Mouse (Mus musculus) hindbrain, embryonic 13.5 days (tissue): ENCODE data around the gene Twist2. TPM values are rescaled to one million over a fixed set of nuclear protein-coding genes. Genes with fewer than 3 reads are reported as not detected.
A peak's percentile ranks its signal among the peaks of the same experiment; 100 is the strongest.

Experiments used
- ATAC-seq: fragments of 200-750 bp; cut with Nextera tagmentation; 2 replicates; pipeline ENCODE4 v1.8.0; 2017; ENCODE audit warnings: moderate TSS enrichment; ENCODE audit not compliant: low FRiP score
- H3K27ac ChIP-seq: fragments of 300-500 bp; sonication (generic); 2 replicates; pipeline ENCODE4 v1.5.1; 2015; ENCODE audit warnings: inconsistent platforms, mild to moderate bottlenecking, moderate library complexity
- H3K27me3 ChIP-seq: fragments of 300-500 bp; sonication (generic); 2 replicates; pipeline ENCODE4 v1.6.1; 2015; ENCODE audit warnings: mild to moderate bottlenecking, inconsistent platforms
- H3K36me3 ChIP-seq: fragments of 300-500 bp; sonication (generic); 2 replicates; pipeline ENCODE4 v1.6.1; 2015; ENCODE audit warnings: mild to moderate bottlenecking, inconsistent platforms
- H3K4me1 ChIP-seq: fragments of 300-500 bp; sonication (generic); replicated peaks from 2 replicates; pipeline ENCODE4 v1.6.1; 2015; ENCODE audit warnings: inconsistent platforms
- H3K4me2 ChIP-seq: fragments of 300-500 bp; sonication (generic); 2 replicates; pipeline ENCODE4 v1.6.1; 2015; ENCODE audit warnings: inconsistent platforms, mild to moderate bottlenecking, moderate library complexity
- H3K4me3 ChIP-seq: fragments of 300-500 bp; sonication (generic); 2 replicates; pipeline ENCODE4 v1.5.1; 2015; ENCODE audit warnings: mild to moderate bottlenecking, inconsistent platforms
- H3K9ac ChIP-seq: fragments of 300-500 bp; sonication (generic); 2 replicates; pipeline ENCODE4 v1.6.1; 2015; ENCODE audit warnings: mild to moderate bottlenecking, inconsistent platforms
- H3K9me3 ChIP-seq: fragments of 300-500 bp; sonication (generic); 2 replicates; pipeline ENCODE4 v1.6.1; 2016; ENCODE audit warnings: inconsistent platforms
- WGBS: fragments of 180-500 bp; shearing (Covaris S2); methylation state at CpG from one replicate; pipeline ENCODE4 v1.1.7; 2015; 5-methylcytosine and 5-hydroxymethylcytosine counted together
- polyA plus RNA-seq: library from polyadenylated mRNA; unstranded; fragments of >200 nt; fragmentation: Nextera tagmentation; extraction: Ambion mirVana; gene quantifications from 2 replicates; pipeline ENCODE4 v1.2.1, GENCODE M21; 2015

Gene Twist2
- polyA plus RNA-seq, 1 experiment from 2014 or later, result 0.87 TPM

GRCm38 (mm10) chr1:91823530-91823929 lies 22.3 kb downstream of the Twist2 start:
- no peak for ATAC-seq
- no peaks in the 10 kb centered on the region for H3K9me3 ChIP-seq
- H3K36me3 ChIP-seq, result no peaks in the 10 kb centered on the region
- H3K4me3 ChIP-seq, result no peak overlapping the region
- H3K27me3 ChIP-seq, result 0 out of 2 replicates have a peak, but pooled peaks cover 2% of the 10 kb centered on the region
- H3K27ac ChIP-seq, result no peak overlapping the region
- peaks cover 5% of the 10 kb centered on the region for H3K4me1 ChIP-seq
- H3K9ac ChIP-seq, result no peak overlapping the region
- WGBS, result 74% methylated on average over 3 of the region's 3 CpGs
- no peak overlapping the region for H3K4me2 ChIP-seq

- 92% methylated on average over 7 of the region's 7 CpGs for WGBS
- Histone ChIP-seq H3K27me3 (0 out of 2 replicates have a peak, but pooled peaks cover 2% of the 10 kb centered on the region), H3K27ac (no peak overlapping the region), H3K4me1 (peaks cover 5% of the 10 kb centered on the region), H3K9ac (no peak overlapping the region), H3K4me3 (no peak overlapping the region), H3K9me3 (no peaks in the 10 kb centered on the region), H3K36me3 (no peaks in the 10 kb centered on the region), H3K4me2 (no peak overlapping the region)
- no peak for ATAC-seq
These were observed 22.7 kb downstream of the Twist2 start for GRCm38 (mm10) chr1:91823951-91824350.

GRCm38 (mm10) chr1:91825261-91825660 lies 24.0 kb downstream of the Twist2 start:
- Histone ChIP-seq H3K4me2 (no peak overlapping the region), H3K4me1 (peaks cover 5% of the 10 kb centered on the region), H3K27ac (no peak overlapping the region), H3K9me3 (no peaks in the 10 kb centered on the region), H3K27me3 (0 out of 2 replicates have a peak, but pooled peaks cover 2% of the 10 kb centered on the region), H3K4me3 (no peak overlapping the region), H3K9ac (no peak overlapping the region), H3K36me3 (no peaks in the 10 kb centered on the region)
- WGBS, result 57% methylated on average over 4 of the region's 4 CpGs
- no peak for ATAC-seq

- Histone ChIP-seq H3K36me3 (no peaks in the 10 kb centered on the region), H3K4me1 (no peaks in the 10 kb centered on the region), H3K9me3 (no peaks in the 10 kb centered on the region), H3K9ac (no peak overlapping the region), H3K27ac (no peak overlapping the region), H3K4me3 (no peak overlapping the region), H3K4me2 (no peak overlapping the region), H3K27me3 (0 out of 2 replicates have a peak, but pooled peaks cover under 1% of the 10 kb centered on the region)
- 94% methylated on average over 7 of the region's 7 CpGs for WGBS
- no peak for ATAC-seq
These were observed 30.7 kb downstream of the Twist2 start for GRCm38 (mm10) chr1:91831978-91832377.

GRCm38 (mm10) chr1:91839557-91839956 lies 38.3 kb downstream of the Twist2 start:
- no peaks in the 10 kb centered on the region for H3K27me3 ChIP-seq
- no peak overlapping the region for H3K4me2 ChIP-seq
- no peaks in the 10 kb centered on the region for H3K36me3 ChIP-seq
- 0 out of 2 replicates have a peak, but pooled peaks cover 4% of the 10 kb centered on the region for H3K9me3 ChIP-seq
- 89% methylated on average over 6 of the region's 6 CpGs for WGBS
- peaks cover 5% of the 10 kb centered on the region; the same call in 1 of the 2 replicates for H3K4me1 ChIP-seq
- H3K27ac ChIP-seq, result no peak overlapping the region
- H3K4me3 ChIP-seq, result no peak overlapping the region
- H3K9ac ChIP-seq, result no peak overlapping the region
- ATAC-seq, result no peak

- Histone ChIP-seq H3K27ac (no peak overlapping the region), H3K27me3 (no peaks in the 10 kb centered on the region), H3K9me3 (0 out of 2 replicates have a peak, but pooled peaks cover 4% of the 10 kb centered on the region), H3K4me1 (peaks cover 9% of the 10 kb centered on the region), H3K36me3 (no peaks in the 10 kb centered on the region), H3K4me3 (no peak overlapping the region), H3K4me2 (no peak overlapping the region), H3K9ac (no peak overlapping the region)
- WGBS, result 74% methylated on average over 6 of the region's 6 CpGs
- ATAC-seq, result no peak
These were observed 38.7 kb downstream of the Twist2 start for GRCm38 (mm10) chr1:91839979-91840378.

GRCm38 (mm10) chr1:91844236-91844635 lies 43.0 kb downstream of the Twist2 start:
- peaks cover 6% of the 10 kb centered on the region for H3K4me1 ChIP-seq
- no peak overlapping the region for H3K9ac ChIP-seq
- H3K27me3 ChIP-seq, result no peaks in the 10 kb centered on the region
- no peak for ATAC-seq
- H3K36me3 ChIP-seq, result no peaks in the 10 kb centered on the region
- WGBS, result 91% methylated on average over 4 of the region's 4 CpGs
- 0 out of 2 replicates have a peak, but pooled peaks cover 4% of the 10 kb centered on the region for H3K9me3 ChIP-seq
- no peak overlapping the region for H3K4me2 ChIP-seq
- no peak overlapping the region for H3K27ac ChIP-seq
- H3K4me3 ChIP-seq, result no peak overlapping the region

GRCm38 (mm10) chr1:91844681-91845379 lies 43.6 kb downstream of the Twist2 start:
- Histone ChIP-seq H3K4me3 (no peak overlapping the region), H3K27ac (no peak overlapping the region), H3K4me2 (no peak overlapping the region), H3K9ac (no peak overlapping the region), H3K36me3 (no peaks in the 10 kb centered on the region), H3K27me3 (no peaks in the 10 kb centered on the region), H3K4me1 (peaks cover 6% of the 10 kb centered on the region), H3K9me3 (0 out of 2 replicates have a peak, but pooled peaks cover 4% of the 10 kb centered on the region)
- ATAC-seq, result peak; percentile 28; the same call in 1 of the 2 replicates
- 55% methylated on average over 8 of the region's 8 CpGs for WGBS

- H3K4me3 ChIP-seq, result no peak overlapping the region
- H3K9ac ChIP-seq, result no peak overlapping the region
- no peak overlapping the region for H3K4me2 ChIP-seq
- no peak for ATAC-seq
- no peaks in the 10 kb centered on the region for H3K27me3 ChIP-seq
- no peaks in the 10 kb centered on the region for H3K36me3 ChIP-seq
- peaks cover 6% of the 10 kb centered on the region for H3K4me1 ChIP-seq
- H3K27ac ChIP-seq, result no peak overlapping the region
- 0 out of 2 replicates have a peak, but pooled peaks cover 4% of the 10 kb centered on the region for H3K9me3 ChIP-seq
- 87% methylated on average over 9 of the region's 9 CpGs for WGBS
These were observed 44.2 kb downstream of the Twist2 start for GRCm38 (mm10) chr1:91845380-91845957.

GRCm38 (mm10) chr1:91851300-91851699 lies 50.0 kb downstream of the Twist2 start:
- no peaks in the 10 kb centered on the region for H3K36me3 ChIP-seq
- no peaks in the 10 kb centered on the region for H3K9me3 ChIP-seq
- no peak overlapping the region for H3K4me2 ChIP-seq
- H3K27ac ChIP-seq, result no peak overlapping the region
- no peak overlapping the region for H3K4me3 ChIP-seq
- WGBS, result 87% methylated on average over 7 of the region's 7 CpGs
- ATAC-seq, result no peak
- H3K9ac ChIP-seq, result no peak overlapping the region
- H3K4me1 ChIP-seq, result no peaks in the 10 kb centered on the region
- H3K27me3 ChIP-seq, result no peaks in the 10 kb centered on the region

- Histone ChIP-seq H3K27ac (no peak overlapping the region), H3K4me2 (no peak overlapping the region), H3K4me1 (no peaks in the 10 kb centered on the region), H3K9ac (no peak overlapping the region), H3K36me3 (no peaks in the 10 kb centered on the region), H3K4me3 (no peak overlapping the region), H3K27me3 (no peaks in the 10 kb centered on the region), H3K9me3 (no peaks in the 10 kb centered on the region)
- no peak for ATAC-seq
- 86% methylated on average over 9 of the region's 9 CpGs for WGBS
These were observed 55.8 kb downstream of the Twist2 start for GRCm38 (mm10) chr1:91856771-91857664.
